Mouse (Mus musculus) limb, embryonic 11.5 days (tissue): ENCODE measurements around the gene Dclk2. TPM values are rescaled to one million over a fixed set of nuclear protein-coding genes. Genes with fewer than 3 reads are reported as not detected.

Source experiments
- polyA plus RNA-seq: library from polyadenylated mRNA; unstranded; fragments of >200 nt; fragmentation: Nextera tagmentation; extraction: Ambion mirVana; gene quantifications from 2 replicates; pipeline ENCODE4 v1.2.1, GENCODE M21; 2014

Gene Dclk2
- polyA plus RNA-seq, 1 experiment from 2014 or later = 3.8 TPM

Other genes starting within 250 kb of the Dclk2 start
- gene Cd1d1, start 78.6 kb upstream of the Dclk2 start, polyA plus RNA-seq = 22.2 and 25.4 TPM in 2 replicates